Mouse (Mus musculus): ENCODE measurements around the gene Col23a1.

Col23a1 gene

DNA sequence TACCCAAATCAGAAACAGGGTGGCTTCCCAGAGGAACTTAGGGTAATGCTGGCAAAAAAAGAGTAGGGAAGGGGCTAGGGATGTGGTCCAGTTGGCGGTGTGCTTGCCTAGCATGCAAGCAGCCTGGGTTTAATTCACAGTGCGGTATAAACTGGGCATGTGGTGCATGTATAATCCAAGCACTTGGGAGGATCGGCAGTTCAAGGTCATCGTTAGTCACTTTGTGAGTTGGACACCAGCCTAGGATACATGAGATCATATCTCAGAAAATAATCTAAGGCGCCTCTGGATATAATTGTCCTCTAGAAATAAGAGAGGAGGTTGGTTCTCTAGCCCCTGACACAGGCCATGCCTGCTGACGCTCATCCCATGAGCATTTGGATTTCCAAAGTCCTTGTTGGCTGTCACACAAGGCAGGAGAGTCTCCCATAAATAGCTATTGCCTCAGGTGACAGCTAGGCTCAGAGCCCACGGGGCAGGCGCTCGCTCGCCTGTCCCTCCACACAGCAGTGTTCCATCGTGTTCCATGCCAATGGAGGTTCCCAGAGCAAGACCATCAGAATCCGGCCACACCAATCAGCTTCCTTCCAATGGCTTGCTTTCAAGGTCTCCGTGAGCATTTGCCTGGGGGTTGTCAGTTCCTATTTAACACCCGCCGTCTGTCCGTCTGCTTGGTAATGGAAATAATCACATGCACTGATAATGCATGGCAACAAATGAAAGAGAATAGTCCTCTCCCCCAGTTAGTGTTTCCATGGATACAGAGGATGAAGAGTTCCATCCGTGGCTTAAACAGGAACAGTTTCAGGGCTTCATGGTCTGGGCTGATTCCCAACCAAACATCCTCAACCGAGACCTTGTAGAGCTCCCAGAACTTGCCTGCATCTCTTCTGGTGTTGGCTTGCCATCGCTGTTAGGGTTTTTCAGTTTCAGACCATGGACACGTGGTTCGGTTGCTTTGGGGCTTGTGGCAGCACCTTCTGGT, 56.1 kb downstream of the Col23a1 start:
- no peak for TF ChIP-seq GATA4 (IDR thresholded peaks at IDR 0.05; ENCODE audit: insufficient replicate concordance, low read length)

DNA sequence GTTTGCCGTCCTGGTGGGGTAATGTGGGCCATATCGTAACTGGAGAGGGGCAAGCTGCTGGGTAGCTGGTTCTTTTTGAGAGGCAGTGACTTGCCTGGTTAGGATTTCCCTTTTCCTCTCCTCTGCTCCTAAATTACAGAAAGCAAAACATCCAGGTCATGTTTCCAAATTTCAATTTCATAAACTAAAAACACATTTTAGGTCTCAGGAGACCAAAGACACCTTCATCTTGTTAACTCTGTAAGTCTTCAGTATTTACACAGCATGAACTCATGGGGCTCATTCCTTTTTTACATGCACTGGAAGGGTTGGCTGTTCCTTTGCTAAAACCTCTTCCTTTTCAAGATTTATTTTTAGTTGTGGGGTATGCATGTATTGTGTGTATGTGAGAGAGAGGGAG, 58.0 kb downstream of the Col23a1 start:
- no peak for TF ChIP-seq GATA4 (IDR thresholded peaks at IDR 0.05; ENCODE audit: insufficient replicate concordance, low read length)

DNA sequence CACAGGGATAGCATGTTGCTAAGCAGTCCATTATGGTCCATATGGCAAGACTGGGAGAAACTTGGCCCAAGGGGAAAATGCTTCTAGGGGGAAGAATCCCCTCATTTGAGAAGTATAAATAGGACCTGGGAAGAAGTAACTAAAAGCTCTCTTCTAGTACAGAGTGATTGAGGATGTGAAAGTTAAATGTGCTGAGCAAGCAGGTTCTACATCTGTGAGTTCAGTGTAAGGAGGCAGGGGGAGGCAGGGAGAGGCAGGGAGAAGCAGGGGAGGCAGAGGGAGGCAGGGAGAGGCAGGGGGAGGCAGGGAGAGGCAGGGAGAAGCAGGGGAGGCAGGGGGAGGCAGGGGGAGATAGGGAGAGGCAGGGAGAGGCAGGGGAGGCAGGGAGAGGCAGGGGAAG, 59.9 kb downstream of the Col23a1 start:
- TF ChIP-seq GATA4 (IDR thresholded peaks at IDR 0.05; ENCODE audit: insufficient replicate concordance, low read length) = no peak

DNA sequence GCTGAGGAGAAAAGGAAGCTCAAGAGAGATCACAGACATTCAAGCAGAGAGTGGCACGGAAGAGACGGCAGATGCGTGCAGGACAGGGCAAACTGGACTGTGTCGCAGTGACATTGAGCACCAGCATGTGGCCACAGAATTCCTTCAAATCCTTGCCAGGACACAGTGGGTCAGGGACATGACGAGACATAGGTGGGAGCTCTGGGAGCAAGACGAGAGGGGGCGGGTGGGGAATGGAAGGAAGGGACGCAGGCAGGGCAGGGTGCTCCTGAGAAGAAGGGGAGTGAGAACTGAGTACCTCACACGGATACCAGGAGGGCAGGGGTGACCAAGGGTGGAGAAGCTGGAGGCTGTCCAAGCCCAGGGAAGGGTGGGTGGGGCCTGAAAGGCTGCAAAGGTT, 61.4 kb downstream of the Col23a1 start:
- TF ChIP-seq GATA4 (IDR thresholded peaks at IDR 0.05; ENCODE audit: insufficient replicate concordance, low read length) = no peak

GRCm38 (mm10) chr11:51351841-51352240, 62.1 kb downstream of the Col23a1 start:
- TF ChIP-seq GATA4 (IDR thresholded peaks at IDR 0.05; ENCODE audit: insufficient replicate concordance, low read length) = no peak

GRCm38 (mm10) chr11:51353746-51354145, 64.0 kb downstream of the Col23a1 start:
- no peak for TF ChIP-seq GATA4 (IDR thresholded peaks at IDR 0.05; ENCODE audit: insufficient replicate concordance, low read length)

DNA sequence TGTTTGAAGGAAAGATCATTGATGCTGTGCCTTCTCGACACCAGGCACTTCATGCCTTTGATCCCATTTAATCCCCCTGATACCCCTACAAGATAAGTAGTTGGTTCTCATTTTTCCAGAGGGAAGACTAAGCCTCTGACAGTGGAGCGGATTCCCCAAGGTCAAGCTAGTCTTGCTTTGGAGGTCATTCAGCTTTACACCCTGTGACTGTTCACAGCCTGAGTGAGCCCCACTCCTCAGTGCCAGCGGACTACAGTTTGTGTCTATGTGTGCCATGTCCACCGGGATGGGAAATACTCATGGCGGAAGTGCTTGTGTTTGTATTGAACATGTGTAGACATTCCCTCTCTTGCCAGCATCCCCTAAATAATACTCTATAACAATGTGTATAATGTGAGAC, 74.6 kb downstream of the Col23a1 start:
- no peak for TF ChIP-seq GATA4 (IDR thresholded peaks at IDR 0.05; ENCODE audit: insufficient replicate concordance, low read length)

- TF ChIP-seq GATA4 (IDR thresholded peaks at IDR 0.05; ENCODE audit: insufficient replicate concordance, low read length) = no peak
These were observed 77.6 kb downstream of the Col23a1 start for GRCm38 (mm10) chr11:51367334-51367733.

DNA sequence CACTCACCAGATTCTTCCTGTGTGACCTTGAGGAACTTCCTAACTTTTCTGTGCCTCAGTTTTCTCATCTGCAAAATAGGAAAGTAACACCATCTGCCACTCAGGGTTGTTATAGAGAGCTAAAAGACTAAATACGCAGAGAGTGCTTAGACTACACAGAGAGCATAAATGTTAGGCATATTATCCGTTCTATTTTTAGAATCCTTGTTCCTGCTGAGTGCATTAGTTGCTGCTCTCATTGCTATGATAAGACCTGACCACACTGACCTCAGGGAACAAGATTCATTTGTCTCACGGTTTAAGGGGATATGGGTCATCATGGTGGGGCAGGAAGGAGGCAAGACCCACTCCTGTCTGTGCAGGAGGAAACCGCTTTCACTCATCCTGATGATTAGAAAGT, 80.6 kb downstream of the Col23a1 start:
- TF ChIP-seq GATA4 (IDR thresholded peaks at IDR 0.05; ENCODE audit: insufficient replicate concordance, low read length) = no peak

- no peak for TF ChIP-seq GATA4 (IDR thresholded peaks at IDR 0.05; ENCODE audit: insufficient replicate concordance, low read length)
These were observed 81.6 kb downstream of the Col23a1 start for GRCm38 (mm10) chr11:51371321-51371720.

DNA sequence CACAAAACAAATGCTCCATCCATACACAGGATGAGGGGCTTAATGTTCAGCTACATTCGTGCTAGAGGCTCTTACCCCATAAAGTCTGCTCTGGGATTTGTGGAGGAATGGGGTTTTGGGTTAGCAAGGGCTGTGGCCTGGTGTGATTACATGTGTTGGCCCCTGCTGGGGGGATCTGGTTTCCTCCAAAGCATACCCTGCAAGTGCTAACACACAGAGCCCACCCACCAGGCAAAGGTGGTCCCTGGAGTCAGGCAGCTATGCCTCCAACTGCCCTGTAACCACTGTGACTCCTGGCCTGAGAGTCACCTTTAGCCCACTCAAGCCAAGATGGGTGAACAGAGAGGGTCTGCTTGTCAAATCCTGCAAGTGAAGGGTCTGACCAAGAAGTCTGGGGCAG, 82.2 kb downstream of the Col23a1 start:
- no peak for TF ChIP-seq GATA4 (IDR thresholded peaks at IDR 0.05; ENCODE audit: insufficient replicate concordance, low read length)

GRCm38 (mm10) chr11:51377199-51377598, 87.5 kb downstream of the Col23a1 start:
- TF ChIP-seq GATA4 (IDR thresholded peaks at IDR 0.05; ENCODE audit: insufficient replicate concordance, low read length) = no peak

GRCm38 (mm10) chr11:51388892-51389340, 99.2 kb downstream of the Col23a1 start:
- no peak for TF ChIP-seq GATA4 (IDR thresholded peaks at IDR 0.05; ENCODE audit: insufficient replicate concordance, low read length)

- no peak for TF ChIP-seq GATA4 (IDR thresholded peaks at IDR 0.05; ENCODE audit: insufficient replicate concordance, low read length)
These were observed 100.0 kb downstream of the Col23a1 start for GRCm38 (mm10) chr11:51389763-51390162.

- TF ChIP-seq GATA4 (IDR thresholded peaks at IDR 0.05; ENCODE audit: insufficient replicate concordance, low read length) = no peak
These were observed 100.8 kb downstream of the Col23a1 start for GRCm38 (mm10) chr11:51390521-51390920.

- TF ChIP-seq GATA4 (IDR thresholded peaks at IDR 0.05; ENCODE audit: insufficient replicate concordance, low read length) = no peak
These were observed 101.8 kb downstream of the Col23a1 start for GRCm38 (mm10) chr11:51391548-51391947.
